Mouse (Mus musculus): ENCODE results near the gene Dupd1. TPM values are rescaled to one million over a fixed set of nuclear protein-coding genes. Genes with fewer than 3 reads are reported as not detected.

Gene Dupd1
- polyA plus RNA-seq, 1 experiment from 2014 or later = not detected

DNA sequence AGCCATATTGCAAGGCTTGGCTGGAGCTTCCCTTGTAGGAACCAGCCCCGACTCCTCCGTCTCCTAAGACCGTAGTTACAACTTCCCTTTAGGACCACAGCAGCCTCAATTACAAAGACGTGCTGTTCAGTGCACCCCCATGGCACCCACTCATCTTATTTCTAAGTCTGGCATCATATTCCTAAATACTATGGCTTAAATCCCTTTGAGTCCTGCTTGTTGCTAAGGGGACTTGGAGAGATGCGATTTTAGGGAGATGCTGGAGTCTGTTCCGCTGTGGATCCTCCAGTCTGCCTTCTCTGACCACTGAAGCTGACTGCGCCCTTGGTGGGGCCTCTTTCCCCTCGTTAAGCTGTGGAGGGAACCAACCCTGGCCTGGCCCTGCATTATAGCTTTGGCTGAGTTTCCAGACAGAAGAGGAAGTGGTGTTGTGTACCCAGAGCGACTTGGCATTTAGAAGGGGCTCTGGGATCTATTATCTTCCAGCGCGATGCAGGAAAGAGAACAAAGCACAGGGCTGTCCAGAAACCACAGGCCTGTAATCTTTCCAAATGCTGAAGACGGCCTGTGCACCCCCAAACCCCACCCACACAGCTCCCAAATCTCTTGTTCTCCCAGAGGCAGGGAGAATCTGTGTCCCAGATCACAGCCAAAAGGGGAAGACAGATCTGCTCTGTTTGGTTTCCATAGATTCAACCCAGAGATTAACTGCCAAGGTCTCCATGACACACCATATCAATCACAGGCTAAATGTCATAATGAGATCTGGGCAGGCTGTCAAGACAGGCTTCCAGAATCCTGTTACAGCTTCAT, 7.4 kb downstream of the Dupd1 start:
- no peak overlapping the region for H3K4me3 ChIP-seq (replicated peaks; ENCODE audit: low read length)
- WGBS = 56% methylated on average over 12 of the region's 12 CpGs
- peak; percentile 55; the same call in 1 of the 2 replicates for ATAC-seq (ENCODE audit: low FRiP score)
- peak; percentile 33 for DNase-seq (ENCODE audit: low spot score)
- no peak overlapping the region for H3K9ac ChIP-seq
- H3K27me3 ChIP-seq (ENCODE audit: control insufficient read depth, insufficient read depth, low read length) = no peaks in the 10 kb centered on the region
- no peaks in the 10 kb centered on the region for H3K36me3 ChIP-seq (replicated peaks; ENCODE audit: control insufficient read depth, insufficient read depth)
- no peak overlapping the region for H3K4me2 ChIP-seq (replicated peaks)
- no peaks in the 10 kb centered on the region for H3K9me3 ChIP-seq (ENCODE audit: control insufficient read depth, low read length)
- peak overlapping the region; percentile 30; the same call in 1 of the 2 replicates for H3K27ac ChIP-seq
- no peaks in the 10 kb centered on the region for H3K4me1 ChIP-seq (replicated peaks; ENCODE audit: control insufficient read depth, insufficient read depth, low read length)

DNA sequence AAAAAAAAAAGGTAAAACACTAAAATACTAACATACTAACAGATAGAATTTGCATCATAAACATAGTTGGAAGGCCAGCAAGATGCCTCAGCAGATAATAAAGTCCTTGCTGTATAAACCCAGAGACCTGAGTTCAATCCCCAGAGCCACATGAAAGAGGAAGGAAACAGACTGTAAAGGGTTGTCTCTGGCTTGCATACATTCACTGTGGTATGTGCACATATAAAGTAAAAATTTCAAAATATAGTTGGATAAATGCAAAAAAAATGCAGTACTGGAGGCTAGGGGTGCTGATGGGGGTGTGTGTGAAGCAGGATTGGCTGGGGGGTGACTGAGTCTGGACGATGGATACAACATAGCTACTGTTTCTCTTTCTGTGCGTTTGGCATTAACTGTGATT, 8.9 kb downstream of the Dupd1 start:
- no peak overlapping the region for H3K27ac ChIP-seq
- no peak for ATAC-seq (ENCODE audit: low FRiP score)
- no peaks in the 10 kb centered on the region for H3K36me3 ChIP-seq (replicated peaks; ENCODE audit: control insufficient read depth, insufficient read depth)
- no peak overlapping the region for H3K4me3 ChIP-seq (replicated peaks; ENCODE audit: low read length)
- H3K4me1 ChIP-seq (replicated peaks; ENCODE audit: control insufficient read depth, insufficient read depth, low read length) = no peaks in the 10 kb centered on the region
- H3K9ac ChIP-seq = no peak overlapping the region
- DNase-seq (ENCODE audit: low spot score) = no peak
- H3K9me3 ChIP-seq (ENCODE audit: control insufficient read depth, low read length) = no peaks in the 10 kb centered on the region
- H3K4me2 ChIP-seq (replicated peaks) = no peak overlapping the region
- 90% methylated on average over 2 of the region's 2 CpGs for WGBS
- no peaks in the 10 kb centered on the region for H3K27me3 ChIP-seq (ENCODE audit: control insufficient read depth, insufficient read depth, low read length)

DNA sequence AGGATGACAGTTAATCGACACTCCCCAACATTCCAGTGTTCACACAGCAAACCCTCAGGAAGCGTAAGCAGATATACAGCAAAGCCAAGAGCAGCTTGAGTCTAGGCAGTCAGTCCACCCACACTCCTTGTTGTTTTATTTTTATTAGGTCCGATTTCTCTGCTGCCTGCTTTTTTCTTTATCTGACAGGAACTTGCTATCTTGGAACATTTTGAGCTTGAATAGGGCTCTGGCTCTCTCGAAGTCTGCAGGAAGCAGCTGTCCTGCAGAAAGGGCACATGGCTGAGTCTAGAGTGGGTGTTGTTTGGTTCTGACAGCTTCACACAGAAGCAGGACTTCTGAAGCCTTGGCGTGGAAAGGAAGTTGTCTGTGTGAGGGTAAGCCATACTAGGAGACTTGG, 11.1 kb downstream of the Dupd1 start:
- Histone ChIP-seq H3K9me3 (ENCODE audit: control insufficient read depth, low read length) (no peaks in the 10 kb centered on the region), H3K4me1 (replicated peaks; ENCODE audit: control insufficient read depth, insufficient read depth, low read length) (no peaks in the 10 kb centered on the region), H3K27me3 (ENCODE audit: control insufficient read depth, insufficient read depth, low read length) (no peaks in the 10 kb centered on the region), H3K4me3 (replicated peaks; ENCODE audit: low read length) (no peak overlapping the region), H3K4me2 (replicated peaks) (no peak overlapping the region), H3K9ac (no peak overlapping the region), H3K36me3 (replicated peaks; ENCODE audit: control insufficient read depth, insufficient read depth) (no peaks in the 10 kb centered on the region), H3K27ac (no peak overlapping the region)
- ATAC-seq (ENCODE audit: low FRiP score) (no peak), DNase-seq (ENCODE audit: low spot score) (no peak)
- WGBS = 87% methylated on average over 5 of the region's 5 CpGs

DNA sequence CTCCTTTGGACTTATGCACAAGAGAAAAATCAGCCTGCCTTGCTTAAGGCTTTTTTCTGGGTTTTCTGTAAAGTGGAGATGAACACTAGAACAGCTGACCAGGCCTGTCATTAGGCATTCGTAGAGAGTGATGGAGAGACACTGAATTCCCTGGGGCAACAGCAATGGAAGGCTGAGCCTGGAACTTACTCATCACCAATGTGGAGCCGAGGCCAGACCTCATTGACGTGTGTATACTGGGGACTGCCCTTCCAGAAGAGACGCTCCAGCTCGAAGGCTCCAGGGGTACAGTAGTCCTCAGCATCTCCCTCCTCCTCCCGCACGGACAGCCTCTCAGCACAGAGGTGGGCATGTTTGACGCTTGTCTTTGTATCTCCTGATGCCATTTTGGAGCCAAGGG, 11.7 kb downstream of the Dupd1 start:
- Histone ChIP-seq H3K27me3 (ENCODE audit: control insufficient read depth, insufficient read depth, low read length) (no peaks in the 10 kb centered on the region), H3K4me1 (replicated peaks; ENCODE audit: control insufficient read depth, insufficient read depth, low read length) (no peaks in the 10 kb centered on the region), H3K27ac (no peak overlapping the region), H3K36me3 (replicated peaks; ENCODE audit: control insufficient read depth, insufficient read depth) (no peaks in the 10 kb centered on the region), H3K9ac (no peak overlapping the region), H3K4me3 (replicated peaks; ENCODE audit: low read length) (no peak overlapping the region), H3K4me2 (replicated peaks) (no peak overlapping the region), H3K9me3 (ENCODE audit: control insufficient read depth, low read length) (no peaks in the 10 kb centered on the region)
- DNase-seq (ENCODE audit: low spot score) (no peak), ATAC-seq (ENCODE audit: low FRiP score) (no peak)
- 86% methylated on average over 8 of the region's 8 CpGs for WGBS

DNA sequence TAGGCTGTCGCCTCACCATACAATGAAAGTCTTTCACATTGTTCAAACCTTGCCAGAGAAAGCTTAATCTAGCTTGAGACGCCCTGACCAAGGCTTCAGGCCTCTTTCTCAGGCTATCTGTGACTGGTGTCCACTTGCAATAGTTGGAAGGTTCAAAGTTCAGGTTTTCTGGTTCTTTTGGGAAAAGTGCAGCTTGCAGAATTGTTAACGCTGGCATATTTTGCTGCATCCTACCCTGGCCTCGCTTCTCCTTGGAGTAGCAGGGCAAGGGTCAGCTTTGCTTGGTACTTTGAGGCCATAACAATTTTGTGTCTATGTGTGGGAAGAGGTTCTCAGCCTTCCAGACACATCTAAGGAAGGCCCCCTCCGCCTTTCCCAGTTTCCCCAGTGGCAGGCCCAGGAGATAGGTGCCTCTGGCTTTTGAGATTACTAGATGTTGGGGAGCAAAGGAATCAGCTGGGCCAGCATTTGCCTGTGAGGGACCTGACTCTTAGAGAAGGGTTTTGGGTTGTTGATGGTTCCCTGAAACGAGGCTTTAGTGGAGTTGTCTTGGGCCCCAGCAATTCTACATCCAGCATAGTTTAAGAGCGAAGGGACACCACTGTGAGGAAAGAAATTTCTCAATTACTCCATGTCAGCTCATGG, 18.1 kb downstream of the Dupd1 start:
- Histone ChIP-seq H3K9me3 (ENCODE audit: control insufficient read depth, low read length) (0 out of 2 replicates have a peak, but pooled peaks cover 3% of the 10 kb centered on the region), H3K27ac (no peak overlapping the region), H3K36me3 (replicated peaks; ENCODE audit: control insufficient read depth, insufficient read depth) (no peaks in the 10 kb centered on the region), H3K27me3 (ENCODE audit: control insufficient read depth, insufficient read depth, low read length) (no peaks in the 10 kb centered on the region), H3K4me3 (replicated peaks; ENCODE audit: low read length) (no peak overlapping the region), H3K9ac (no peak overlapping the region), H3K4me2 (replicated peaks) (no peak overlapping the region), H3K4me1 (replicated peaks; ENCODE audit: control insufficient read depth, insufficient read depth, low read length) (no peaks in the 10 kb centered on the region)
- no peak for DNase-seq (ENCODE audit: low spot score)
- 83% methylated on average over 7 of the region's 7 CpGs for WGBS
- no peak for ATAC-seq (ENCODE audit: low FRiP score)

DNA sequence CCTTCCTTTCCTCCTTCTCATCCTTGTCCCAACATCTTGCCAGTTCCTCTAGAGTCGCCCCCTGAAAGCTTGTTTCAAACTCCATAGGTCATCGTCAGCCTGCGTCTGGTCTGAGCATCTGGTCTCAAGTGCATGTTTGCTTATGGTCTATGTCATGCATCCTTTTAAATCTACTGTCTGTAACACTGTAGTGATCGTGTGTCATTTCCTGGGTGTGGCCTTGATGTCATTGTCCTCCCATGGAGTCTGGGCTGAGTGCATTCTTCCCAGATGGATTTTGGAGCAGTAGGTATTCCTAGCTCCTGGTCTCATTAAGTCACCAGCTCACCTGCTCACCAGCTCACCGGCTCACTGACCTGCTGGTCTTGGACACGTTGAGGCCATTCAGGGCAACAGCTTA, 19.4 kb downstream of the Dupd1 start:
- Histone ChIP-seq H3K4me1 (replicated peaks; ENCODE audit: control insufficient read depth, insufficient read depth, low read length) (no peaks in the 10 kb centered on the region), H3K36me3 (replicated peaks; ENCODE audit: control insufficient read depth, insufficient read depth) (no peaks in the 10 kb centered on the region), H3K27ac (no peak overlapping the region), H3K27me3 (ENCODE audit: control insufficient read depth, insufficient read depth, low read length) (no peaks in the 10 kb centered on the region), H3K4me3 (replicated peaks; ENCODE audit: low read length) (no peak overlapping the region), H3K9ac (no peak overlapping the region), H3K9me3 (ENCODE audit: control insufficient read depth, low read length) (0 out of 2 replicates have a peak, but pooled peaks cover 3% of the 10 kb centered on the region), H3K4me2 (replicated peaks) (no peak overlapping the region)
- WGBS = 81% methylated on average over 6 of the region's 6 CpGs
- ATAC-seq (ENCODE audit: low FRiP score) = no peak
- DNase-seq (ENCODE audit: low spot score) = no peak

DNA sequence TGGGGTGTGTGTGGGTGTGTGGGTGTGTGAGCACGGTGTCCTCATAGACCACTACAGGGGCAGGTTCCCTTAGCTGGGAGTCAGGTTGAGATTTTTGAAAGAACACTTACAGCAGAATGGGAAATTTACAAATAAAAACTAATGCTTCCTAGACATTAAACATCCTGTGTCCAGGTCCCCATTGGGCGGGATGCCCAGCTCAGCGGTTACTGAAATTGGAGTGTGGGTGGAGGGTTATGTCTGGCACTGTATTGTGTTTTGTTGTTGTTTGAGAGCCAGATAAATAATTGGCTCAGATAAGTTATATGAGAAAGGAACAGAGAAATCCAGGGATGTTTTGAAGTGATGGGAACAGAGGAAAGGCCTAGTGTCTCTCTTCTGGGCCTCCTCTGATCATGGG, 23.3 kb downstream of the Dupd1 start:
- no peak for DNase-seq (ENCODE audit: low spot score)
- Histone ChIP-seq H3K27ac (no peak overlapping the region), H3K9me3 (ENCODE audit: control insufficient read depth, low read length) (0 out of 2 replicates have a peak, but pooled peaks cover 3% of the 10 kb centered on the region), H3K36me3 (replicated peaks; ENCODE audit: control insufficient read depth, insufficient read depth) (no peaks in the 10 kb centered on the region), H3K27me3 (ENCODE audit: control insufficient read depth, insufficient read depth, low read length) (0 out of 2 replicates have a peak, but pooled peaks cover 5% of the 10 kb centered on the region), H3K4me2 (replicated peaks) (no peak overlapping the region), H3K4me3 (replicated peaks; ENCODE audit: low read length) (no peak overlapping the region), H3K9ac (no peak overlapping the region), H3K4me1 (replicated peaks; ENCODE audit: control insufficient read depth, insufficient read depth, low read length) (0 out of 2 replicates have a peak, but pooled peaks cover 7% of the 10 kb centered on the region)
- 94% methylated on average over 3 of the region's 3 CpGs for WGBS
- no peak for ATAC-seq (ENCODE audit: low FRiP score)

DNA sequence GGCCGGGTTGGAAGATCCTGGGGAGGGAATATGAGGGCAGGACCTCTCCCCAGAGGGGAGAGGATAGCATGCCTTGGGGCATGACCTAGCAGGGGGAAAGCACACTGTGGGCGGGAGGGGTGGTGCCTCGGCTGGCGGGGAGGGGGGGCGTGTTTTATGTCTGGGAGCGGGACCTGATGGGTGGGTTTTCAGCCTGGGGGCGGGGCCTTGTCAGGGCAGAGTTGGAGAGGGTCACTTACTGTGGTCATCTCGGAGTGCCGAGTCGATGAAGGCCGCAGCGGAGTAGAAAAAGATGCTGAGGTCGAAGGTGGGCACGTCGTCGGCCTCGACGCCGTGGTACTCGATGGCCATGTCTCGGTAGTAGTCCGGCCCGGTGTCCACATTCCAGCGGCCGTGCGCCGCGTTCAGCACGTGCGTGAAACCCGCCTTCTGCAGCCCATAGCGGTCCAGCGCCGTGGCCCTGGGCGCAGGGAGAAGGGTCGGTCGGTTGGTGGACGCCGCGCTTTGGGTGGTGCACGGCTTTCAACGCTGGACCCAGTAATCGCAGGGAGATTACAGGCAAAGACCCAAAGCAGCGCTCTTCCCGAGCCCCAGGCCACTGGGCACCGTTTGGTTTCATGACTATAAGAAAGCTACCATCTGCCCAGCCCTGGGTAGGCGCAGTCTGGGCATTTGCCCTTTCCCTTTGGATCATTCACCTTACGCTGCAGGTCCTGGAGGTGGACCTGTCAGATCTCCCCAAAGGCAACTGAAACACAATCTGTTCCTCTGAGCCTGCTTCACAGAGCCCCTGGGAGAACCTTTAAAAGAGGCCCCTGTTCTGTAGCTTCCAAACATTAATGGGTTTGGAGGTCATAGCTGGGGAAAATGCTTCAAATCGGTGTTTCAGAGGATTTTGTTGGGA, 27.7 kb downstream of the Dupd1 start:
- no peak for DNase-seq (ENCODE audit: low spot score)
- no peak overlapping the region for H3K27ac ChIP-seq
- H3K27me3 ChIP-seq (ENCODE audit: control insufficient read depth, insufficient read depth, low read length) = 0 out of 2 replicates have a peak, but pooled peaks cover 5% of the 10 kb centered on the region
- 13% methylated on average over 49 of the region's 49 CpGs for WGBS
- ATAC-seq (ENCODE audit: low FRiP score) = no peak; the same call in 1 of the 2 replicates
- H3K4me2 ChIP-seq (replicated peaks) = peak overlapping the region; percentile 53
- H3K4me1 ChIP-seq (replicated peaks; ENCODE audit: control insufficient read depth, insufficient read depth, low read length) = peaks cover 7% of the 10 kb centered on the region; the same call in 1 of the 2 replicates
- peak overlapping the region; percentile 22 for H3K4me3 ChIP-seq (replicated peaks; ENCODE audit: low read length)
- H3K9ac ChIP-seq = peak overlapping the region; percentile 39; the same call in 1 of the 2 replicates
- H3K36me3 ChIP-seq (replicated peaks; ENCODE audit: control insufficient read depth, insufficient read depth) = no peaks in the 10 kb centered on the region
- H3K9me3 ChIP-seq (ENCODE audit: control insufficient read depth, low read length) = no peaks in the 10 kb centered on the region

Data from hindbrain, embryonic 14.5 days (tissue).